Mouse (Mus musculus): ENCODE results near the gene Gtf2a2.

The Gtf2a2 gene

GRCm38 (mm10) chr9:70012408-70012901 is at the start of gene Gtf2a2:
Gtf2a2 (plus strand) TSS chr9:70012550.
- in situ Hi-C loops (cut with MboI; ENCODE audit: unreplicated experiment in 2 of 2) = loop anchor here in 1 of 2 experiments (25.0 kb wide), 1 partner anchor 575 kb away; no protein-coding TSS in a partner anchor

- in situ Hi-C loops (cut with MboI; ENCODE audit: unreplicated experiment in 2 of 2) = no loop called here
Measured at GRCm38 (mm10) chr9:69964370-69964769, 48.0 kb upstream of the Gtf2a2 start.

GRCm38 (mm10) chr9:69985526-69985925 is 26.8 kb upstream of the Gtf2a2 start:
- in situ Hi-C loops (cut with MboI; ENCODE audit: unreplicated experiment in 2 of 2) = loop anchor here (5.0 to 25.0 kb wide), 5 partner anchors 33 to 623 kb away; no protein-coding TSS in a partner anchor

- in situ Hi-C loops (cut with MboI; ENCODE audit: unreplicated experiment in 2 of 2) = loop anchor here (5.0 to 25.0 kb wide), 5 partner anchors 34 to 624 kb away; no protein-coding TSS in a partner anchor
Measured at GRCm38 (mm10) chr9:69986063-69986462, 26.3 kb upstream of the Gtf2a2 start.

GRCm38 (mm10) chr9:69986571-69986970 is 25.8 kb upstream of the Gtf2a2 start:
- in situ Hi-C loops (cut with MboI; ENCODE audit: unreplicated experiment in 2 of 2) = loop anchor here (5.0 to 25.0 kb wide), 5 partner anchors 34 to 624 kb away; no protein-coding TSS in a partner anchor

GRCm38 (mm10) chr9:69987579-69987978 is 24.8 kb upstream of the Gtf2a2 start:
- in situ Hi-C loops (cut with MboI; ENCODE audit: unreplicated experiment in 2 of 2) = loop anchor here (5.0 to 25.0 kb wide), 5 partner anchors 35 to 625 kb away; no protein-coding TSS in a partner anchor

GRCm38 (mm10) chr9:69988706-69989302 is 23.5 kb upstream of the Gtf2a2 start:
- in situ Hi-C loops (cut with MboI; ENCODE audit: unreplicated experiment in 2 of 2) = loop anchor here (5.0 to 25.0 kb wide), 5 partner anchors 37 to 627 kb away; no protein-coding TSS in a partner anchor

GRCm38 (mm10) chr9:69989303-69990121 is 22.8 kb upstream of the Gtf2a2 start, which contains the start of gene Bnip2:
Bnip2 (plus strand) TSS chr9:69989466.
- in situ Hi-C loops (cut with MboI; ENCODE audit: unreplicated experiment in 2 of 2) = loop anchor here (5.0 to 25.0 kb wide), 5 partner anchors 37 to 627 kb away; no protein-coding TSS in a partner anchor

- in situ Hi-C loops (cut with MboI; ENCODE audit: unreplicated experiment in 2 of 2) = loop anchor here in 1 of 2 experiments (25.0 kb wide), 1 partner anchor 628 kb away; no protein-coding TSS in a partner anchor
Measured at GRCm38 (mm10) chr9:69990346-69990745, 22.0 kb upstream of the Gtf2a2 start.

GRCm38 (mm10) chr9:69992841-69993277 is 19.5 kb upstream of the Gtf2a2 start:
- in situ Hi-C loops (cut with MboI; ENCODE audit: unreplicated experiment in 2 of 2) = loop anchor here in 1 of 2 experiments (25.0 kb wide), 1 partner anchor 631 kb away; no protein-coding TSS in a partner anchor

- in situ Hi-C loops (cut with MboI; ENCODE audit: unreplicated experiment in 2 of 2) = loop anchor here in 1 of 2 experiments (25.0 kb wide), 1 partner anchor 631 kb away; no protein-coding TSS in a partner anchor
Measured at GRCm38 (mm10) chr9:69993479-69993878, 18.9 kb upstream of the Gtf2a2 start.

GRCm38 (mm10) chr9:69994547-69994946 is 17.8 kb upstream of the Gtf2a2 start:
- in situ Hi-C loops (cut with MboI; ENCODE audit: unreplicated experiment in 2 of 2) = loop anchor here in 1 of 2 experiments (25.0 kb wide), 1 partner anchor 632 kb away; no protein-coding TSS in a partner anchor

GRCm38 (mm10) chr9:69999318-69999717 is 13.0 kb upstream of the Gtf2a2 start:
- in situ Hi-C loops (cut with MboI; ENCODE audit: unreplicated experiment in 2 of 2) = loop anchor here in 1 of 2 experiments (25.0 kb wide), 1 partner anchor 637 kb away; no protein-coding TSS in a partner anchor

- in situ Hi-C loops (cut with MboI; ENCODE audit: unreplicated experiment in 2 of 2) = loop anchor here in 1 of 2 experiments (25.0 kb wide), 1 partner anchor 584 kb away; no protein-coding TSS in a partner anchor
Measured at GRCm38 (mm10) chr9:70003516-70003915, 8.8 kb upstream of the Gtf2a2 start.

- in situ Hi-C loops (cut with MboI; ENCODE audit: unreplicated experiment in 2 of 2) = loop anchor here in 1 of 2 experiments (25.0 kb wide), 1 partner anchor 580 kb away; no protein-coding TSS in a partner anchor
Measured at GRCm38 (mm10) chr9:70006984-70007383, 5.4 kb upstream of the Gtf2a2 start.

GRCm38 (mm10) chr9:70007506-70008248 is 4.7 kb upstream of the Gtf2a2 start:
- in situ Hi-C loops (cut with MboI; ENCODE audit: unreplicated experiment in 2 of 2) = loop anchor here in 1 of 2 experiments (25.0 kb wide), 1 partner anchor 580 kb away; no protein-coding TSS in a partner anchor

GRCm38 (mm10) chr9:70009754-70010304 is 2.5 kb upstream of the Gtf2a2 start:
- in situ Hi-C loops (cut with MboI; ENCODE audit: unreplicated experiment in 2 of 2) = loop anchor here in 1 of 2 experiments (25.0 kb wide), 1 partner anchor 577 kb away; no protein-coding TSS in a partner anchor

GRCm38 (mm10) chr9:70010781-70011473 is 1.4 kb upstream of the Gtf2a2 start:
- in situ Hi-C loops (cut with MboI; ENCODE audit: unreplicated experiment in 2 of 2) = loop anchor here in 1 of 2 experiments (25.0 kb wide), 1 partner anchor 576 kb away; no protein-coding TSS in a partner anchor
